Mouse (Mus musculus): Measurements from ENCODE around the gene Heatr4. TPM values are rescaled to one million over a fixed set of nuclear protein-coding genes. Genes with fewer than 3 reads are reported as not detected.

The Heatr4 gene
- polyA plus RNA-seq, 1 experiment from 2014 or later, result not detected

GRCm38 (mm10) chr12:83916884-83917283, 67.8 kb downstream of the Heatr4 start:
- no peaks in the 10 kb centered on the region for H3K9me3 ChIP-seq (replicated peaks)
- H3K36me3 ChIP-seq (replicated peaks), result 0 out of 2 replicates have a peak, but pooled peaks cover 9% of the 10 kb centered on the region
- H3K9ac ChIP-seq, result no peak overlapping the region
- no peak overlapping the region for H3K4me2 ChIP-seq
- no peak overlapping the region for H3K27ac ChIP-seq (replicated peaks)
- H3K27me3 ChIP-seq, result no peaks in the 10 kb centered on the region
- H3K4me1 ChIP-seq (replicated peaks), result peaks cover 20% of the 10 kb centered on the region
- no peak for ATAC-seq (ENCODE audit: insufficient read depth)
- 61% methylated on average over 9 of the region's 9 CpGs for WGBS (ENCODE audit: insufficient replicate concordance)
- H3K4me3 ChIP-seq (replicated peaks), result no peak overlapping the region

- no peak overlapping the region for H3K4me2 ChIP-seq
- no peaks in the 10 kb centered on the region for H3K27me3 ChIP-seq
- H3K9ac ChIP-seq, result no peak overlapping the region
- peaks cover 24% of the 10 kb centered on the region for H3K4me1 ChIP-seq (replicated peaks)
- ATAC-seq (ENCODE audit: insufficient read depth), result no peak
- H3K27ac ChIP-seq (replicated peaks), result no peak overlapping the region
- H3K36me3 ChIP-seq (replicated peaks), result 0 out of 2 replicates have a peak, but pooled peaks cover 9% of the 10 kb centered on the region
- WGBS (ENCODE audit: insufficient replicate concordance), result 53% methylated on average over 1 of the region's 1 CpGs
- H3K4me3 ChIP-seq (replicated peaks), result no peak overlapping the region
- H3K9me3 ChIP-seq (replicated peaks), result no peaks in the 10 kb centered on the region
Observed at GRCm38 (mm10) chr12:83914797-83915196, 69.9 kb downstream of the Heatr4 start.

GRCm38 (mm10) chr12:83914202-83914740, 70.4 kb downstream of the Heatr4 start:
- no peak for ATAC-seq (ENCODE audit: insufficient read depth)
- WGBS (ENCODE audit: insufficient replicate concordance), result 70% methylated on average over 4 of the region's 4 CpGs
- Histone ChIP-seq H3K4me1 (replicated peaks) (peaks cover 22% of the 10 kb centered on the region), H3K36me3 (replicated peaks) (0 out of 2 replicates have a peak, but pooled peaks cover 9% of the 10 kb centered on the region), H3K27me3 (no peaks in the 10 kb centered on the region), H3K4me3 (replicated peaks) (no peak overlapping the region), H3K4me2 (no peak overlapping the region), H3K9me3 (replicated peaks) (no peaks in the 10 kb centered on the region), H3K9ac (no peak overlapping the region), H3K27ac (replicated peaks) (no peak overlapping the region)

- H3K27me3 ChIP-seq, result no peaks in the 10 kb centered on the region
- peak; percentile 64 for ATAC-seq (ENCODE audit: insufficient read depth)
- peaks cover 21% of the 10 kb centered on the region for H3K4me1 ChIP-seq (replicated peaks)
- no peaks in the 10 kb centered on the region for H3K9me3 ChIP-seq (replicated peaks)
- peak overlapping the region; percentile 51; the same call in 1 of the 2 replicates for H3K27ac ChIP-seq (replicated peaks)
- H3K4me3 ChIP-seq (replicated peaks), result no peak overlapping the region
- 0 out of 2 replicates have a peak, but pooled peaks cover 6% of the 10 kb centered on the region for H3K36me3 ChIP-seq (replicated peaks)
- 75% methylated on average over 2 of the region's 2 CpGs for WGBS (ENCODE audit: insufficient replicate concordance)
- H3K4me2 ChIP-seq, result 0 out of 2 replicates have a peak overlapping the region, but pooled peaks have one; percentile 6
- no peak overlapping the region for H3K9ac ChIP-seq
Observed at GRCm38 (mm10) chr12:83910451-83910850, 74.2 kb downstream of the Heatr4 start.

Other genes starting within 250 kb of the Heatr4 start
- 0.78 and 1.7 TPM in 2 replicates for gene Papln, start 221.2 kb downstream of the Heatr4 start, polyA plus RNA-seq (2015; fragmentation: Nextera tagmentation; extraction: Ambion mirVana)
- gene Numb, start 62.9 kb downstream of the Heatr4 start, polyA plus RNA-seq (2015; fragmentation: Nextera tagmentation; extraction: Ambion mirVana), result 15.0 and 15.9 TPM in 2 replicates
- gene Riox1, start 34.2 kb downstream of the Heatr4 start, polyA plus RNA-seq (2015; fragmentation: Nextera tagmentation; extraction: Ambion mirVana), result 7.1 and 7.8 TPM in 2 replicates
- 12.4 and 12.6 TPM in 2 replicates for gene Acot2, start 3.0 kb upstream of the Heatr4 start, polyA plus RNA-seq (2015; fragmentation: Nextera tagmentation; extraction: Ambion mirVana)
- gene Acot1, start 24.6 kb upstream of the Heatr4 start, polyA plus RNA-seq (2015; fragmentation: Nextera tagmentation; extraction: Ambion mirVana), result 35.8 and 44.5 TPM in 2 replicates
- gene Acot4, start 53.5 kb upstream of the Heatr4 start, polyA plus RNA-seq (2015; fragmentation: Nextera tagmentation; extraction: Ambion mirVana), result 10.4 and 11.2 TPM in 2 replicates
- not detected in 2 replicates for gene Gm49366, start 54.1 kb upstream of the Heatr4 start, polyA plus RNA-seq (2015; fragmentation: Nextera tagmentation; extraction: Ambion mirVana)
- 6.6 and 7.4 TPM in 2 replicates for gene Acot3, start 67.3 kb upstream of the Heatr4 start, polyA plus RNA-seq (2015; fragmentation: Nextera tagmentation; extraction: Ambion mirVana)
- gene Acot5, start 84.5 kb upstream of the Heatr4 start, polyA plus RNA-seq (2015; fragmentation: Nextera tagmentation; extraction: Ambion mirVana), result 0.06 TPM in 1 of 2 replicates, not detected in the other
- gene Acot6, start 115.8 kb upstream of the Heatr4 start, polyA plus RNA-seq (2015; fragmentation: Nextera tagmentation; extraction: Ambion mirVana), result 0.44 and 0.66 TPM in 2 replicates
- gene Dnal1, start 129.5 kb upstream of the Heatr4 start, polyA plus RNA-seq (2015; fragmentation: Nextera tagmentation; extraction: Ambion mirVana), result 0.23 and 0.24 TPM in 2 replicates
- 0.16 and 0.24 TPM in 2 replicates for gene Pnma1, start 163.6 kb upstream of the Heatr4 start, polyA plus RNA-seq (2015; fragmentation: Nextera tagmentation; extraction: Ambion mirVana)
- gene Elmsan1, start 234.0 kb upstream of the Heatr4 start, polyA plus RNA-seq (2015; fragmentation: Nextera tagmentation; extraction: Ambion mirVana), result 7.7 and 8.7 TPM in 2 replicates

All from liver, embryonic 15.5 days (tissue).